In genomic region chr16:95701802-95702561, GRCm38 (mm10) we compare ENCODE assay signal across 8 mouse cellular contexts. TPM values are rescaled to one million over a fixed set of nuclear protein-coding genes. Genes with fewer than 3 reads are reported as not detected.
DNase-seq lines count a peak whose midpoint lies in the region; ATAC-seq and TF ChIP-seq lines count a peak whose summit lies in the region.

Gene Ets2 (plus strand): TSS chr16:95702075.

- H3K4me2 ChIP-seq in embryonic facial prominence, embryonic 15.5 days (replicated peaks), result peak within 1 kb of the TSS; percentile 64
- H3K4me2 ChIP-seq in kidney, embryonic 14.5 days (replicated peaks; ENCODE audit: low read depth, low read length), result peak within 1 kb of the TSS; percentile 70
- H3K4me2 ChIP-seq in limb, embryonic 15.5 days, result peak within 1 kb of the TSS; percentile 72

- TF ChIP-seq CTCF in bone marrow, adult 2 months (IDR thresholded peaks at IDR 0.05; ENCODE audit: control insufficient read depth, insufficient read depth, low read length), result peak; percentile 93

- no peaks in the 10 kb centered on the region for H3K27me3 ChIP-seq in embryonic facial prominence, embryonic 15.5 days
- no peaks in the 10 kb centered on the region for H3K27me3 ChIP-seq in kidney, embryonic 14.5 days (ENCODE audit: control insufficient read depth, insufficient read depth, low read length)
- H3K27me3 ChIP-seq in limb, embryonic 15.5 days, result no peaks in the 10 kb centered on the region

- peak within 1 kb of the TSS; percentile 98 for H3K9ac ChIP-seq in embryonic facial prominence, embryonic 15.5 days
- peak within 1 kb of the TSS; percentile 91 for H3K9ac ChIP-seq in kidney, embryonic 14.5 days (ENCODE audit: low read depth, low read length)
- peak within 1 kb of the TSS; percentile 97 for H3K9ac ChIP-seq in limb, embryonic 15.5 days

- no peaks in the 10 kb centered on the region; the same call in 1 of the 2 replicates for H3K4me1 ChIP-seq in bone marrow, adult 2 months (ENCODE audit: control insufficient read depth, insufficient read depth, low read length)
- H3K4me1 ChIP-seq in embryonic facial prominence, embryonic 15.5 days, result peaks cover 29% of the 10 kb centered on the region
- H3K4me1 ChIP-seq in kidney, embryonic 14.5 days (ENCODE audit: control insufficient read depth, insufficient read depth, low read length), result peaks cover 12% of the 10 kb centered on the region
- peaks cover 37% of the 10 kb centered on the region for H3K4me1 ChIP-seq in limb, embryonic 15.5 days

- peak within 1 kb of the TSS; percentile 95 for H3K27ac ChIP-seq in bone marrow, adult 2 months (ENCODE audit: control insufficient read depth, insufficient read depth, low read depth, low read length, poor library complexity)
- peak within 1 kb of the TSS; percentile 98 for H3K27ac ChIP-seq in embryonic facial prominence, embryonic 15.5 days (replicated peaks)
- H3K27ac ChIP-seq in kidney, embryonic 14.5 days (ENCODE audit: low read depth, low read length), result peak within 1 kb of the TSS; percentile 94
- peak within 1 kb of the TSS; percentile 96 for H3K27ac ChIP-seq in limb, embryonic 15.5 days

- TF ChIP-seq POLR2A in bone marrow, adult 2 months (IDR thresholded peaks at IDR 0.05; ENCODE audit: borderline replicate concordance, control insufficient read depth, low read depth, low read length), result peak; percentile 88

- peak within 1 kb of the TSS; percentile 93 for H3K4me3 ChIP-seq in bone marrow, adult 2 months (replicated peaks; ENCODE audit: control insufficient read depth, low read depth, low read length)
- H3K4me3 ChIP-seq in embryonic facial prominence, embryonic 15.5 days (replicated peaks), result peak within 1 kb of the TSS; percentile 93
- H3K4me3 ChIP-seq in kidney, embryonic 14.5 days (ENCODE audit: low read length), result peak within 1 kb of the TSS; percentile 96
- H3K4me3 ChIP-seq in limb, embryonic 15.5 days, result peak within 1 kb of the TSS; percentile 81

- no peaks in the 10 kb centered on the region for H3K9me3 ChIP-seq in embryonic facial prominence, embryonic 15.5 days (replicated peaks)
- no peaks in the 10 kb centered on the region for H3K9me3 ChIP-seq in kidney, embryonic 14.5 days (ENCODE audit: control insufficient read depth, low read length)
- H3K9me3 ChIP-seq in limb, embryonic 15.5 days, result no peaks in the 10 kb centered on the region

- peak; percentile 91 for DNase-seq in 416B (ENCODE audit: low read depth)
- peak; percentile 92 to 95 for DNase-seq in heart, adult 9 months (ENCODE audit: low spot score in 2 of 2)
- DNase-seq in monocyte, adult 2 months (ENCODE audit: low read depth in 1 of 2, low spot score in 2 of 2), result peak; percentile 71 to 84
- peak; percentile 85 for DNase-seq in spleen, postnatal 36 days (ENCODE audit: low spot score in 2 of 2)

- H3K36me3 ChIP-seq in embryonic facial prominence, embryonic 15.5 days, result peaks cover 6% of the 10 kb centered on the region; the same call in 1 of the 2 replicates
- H3K36me3 ChIP-seq in kidney, embryonic 14.5 days (ENCODE audit: control insufficient read depth, insufficient read depth, low read length), result peaks cover 12% of the 10 kb centered on the region; the same call in 1 of the 2 replicates
- peaks cover 10% of the 10 kb centered on the region for H3K36me3 ChIP-seq in limb, embryonic 15.5 days

- ATAC-seq in embryonic facial prominence, embryonic 15.5 days (ENCODE audit: insufficient number of reproducible peaks, low FRiP score, low TSS enrichment, low read depth), result peak; percentile 95
- ATAC-seq in kidney, embryonic 14.5 days (ENCODE audit: low FRiP score, low TSS enrichment), result peak; percentile 93
- ATAC-seq in limb, embryonic 15.5 days (ENCODE audit: insufficient number of reproducible peaks, low FRiP score, low TSS enrichment, low read depth), result peak; percentile 94

- WGBS in bone marrow, adult 2 months, result under 1% methylated on average over 63 of the region's 64 CpGs
- under 1% methylated on average over 64 of the region's 64 CpGs for WGBS in embryonic facial prominence, embryonic 15.5 days
- WGBS in kidney, embryonic 14.5 days, result under 1% methylated on average over 60 of the region's 64 CpGs
- 0% methylated on average over 63 of the region's 64 CpGs for WGBS in limb, embryonic 15.5 days

RNA-seq across cellular contexts. Expression of gene Ets2, which starts in this region (rescaled TPM):
- 5.5 and 12.0 TPM in 2 replicates for polyA plus RNA-seq in bone marrow, adult 2 months (2011; ENCODE audit: insufficient read depth, insufficient read length, low replicate concordance, missing spikeins)
- polyA plus RNA-seq in embryonic facial prominence, embryonic 15.5 days (2015; fragmentation: Nextera tagmentation; extraction: Ambion mirVana), result 84.3 and 92.0 TPM in 2 replicates
- polyA plus RNA-seq in kidney, embryonic 14.5 days (2014; fragmentation: Nextera tagmentation; extraction: Ambion mirVana), result 30.3 and 46.5 TPM in 2 replicates
- 103 and 109 TPM in 2 replicates for polyA plus RNA-seq in limb, embryonic 15.5 days (2015; fragmentation: Nextera tagmentation; extraction: Ambion mirVana)

Comparison
In these comparisons a context has a peak if more than half of its experiments do, and no peak if none do; other contexts are left out.
1. Peak in every context shown above with its lines: DNase-seq, ATAC-seq, H3K4me3 ChIP-seq and H3K27ac ChIP-seq.